Mouse (Mus musculus): ENCODE measurements at regions not wholly inside any gene's neighbourhood (a gene's known extent, or its start where the extent isn't known, plus 50 kb on each side); places are given as distances from the start of the nearest gene placed in this dataset.

- no peak overlapping the region for H3K4me2 ChIP-seq
- ATAC-seq (ENCODE audit: low FRiP score) (no peak), DNase-seq (ENCODE audit: low spot score, missing footprints) (no peak)
- H3K27ac ChIP-seq (ENCODE audit: low read depth, low read length): no peak overlapping the region
- no peaks in the 10 kb centered on the region for H3K9me3 ChIP-seq (ENCODE audit: control insufficient read depth, low read length)
- no peak overlapping the region for H3K9ac ChIP-seq (ENCODE audit: low read length)
- no peaks in the 10 kb centered on the region for H3K27me3 ChIP-seq (ENCODE audit: control insufficient read depth, insufficient read depth, low read length)
- H3K4me3 ChIP-seq (ENCODE audit: low read depth, low read length): no peak overlapping the region
- H3K36me3 ChIP-seq (ENCODE audit: control insufficient read depth, insufficient read depth, low read length): no peaks in the 10 kb centered on the region
- no peaks in the 10 kb centered on the region for H3K4me1 ChIP-seq (ENCODE audit: control insufficient read depth, insufficient read depth, low read length)
- 77% methylated on average over 4 of the region's 4 CpGs for WGBS
Observed at GRCm38 (mm10) chr14:78225677-78226076, 82.2 kb downstream of the Tnfsf11 start.

GRCm38 (mm10) chr14:78216229-78216963 lies 91.4 kb downstream of the Tnfsf11 start:
- Histone ChIP-seq H3K4me1 (ENCODE audit: control insufficient read depth, insufficient read depth, low read length) (no peaks in the 10 kb centered on the region), H3K9me3 (ENCODE audit: control insufficient read depth, low read length) (no peaks in the 10 kb centered on the region), H3K27me3 (ENCODE audit: control insufficient read depth, insufficient read depth, low read length) (no peaks in the 10 kb centered on the region), H3K4me2 (no peak overlapping the region), H3K36me3 (ENCODE audit: control insufficient read depth, insufficient read depth, low read length) (no peaks in the 10 kb centered on the region), H3K9ac (ENCODE audit: low read length) (no peak overlapping the region), H3K27ac (ENCODE audit: low read depth, low read length) (no peak overlapping the region), H3K4me3 (ENCODE audit: low read depth, low read length) (no peak overlapping the region)
- 0 out of 2 replicates have a peak, but pooled peaks have one; percentile 27 for ATAC-seq (ENCODE audit: low FRiP score)
- 60% methylated on average over 15 of the region's 15 CpGs for WGBS
- DNase-seq (ENCODE audit: low spot score, missing footprints): no peak

- no peaks in the 10 kb centered on the region for H3K4me1 ChIP-seq (ENCODE audit: control insufficient read depth, insufficient read depth, low read length)
- no peak overlapping the region for H3K27ac ChIP-seq (ENCODE audit: low read depth, low read length)
- no peak for ATAC-seq (ENCODE audit: low FRiP score)
- H3K4me2 ChIP-seq: no peak overlapping the region
- H3K9ac ChIP-seq (ENCODE audit: low read length): no peak overlapping the region
- no peaks in the 10 kb centered on the region for H3K9me3 ChIP-seq (ENCODE audit: control insufficient read depth, low read length)
- no peaks in the 10 kb centered on the region for H3K36me3 ChIP-seq (ENCODE audit: control insufficient read depth, insufficient read depth, low read length)
- no peaks in the 10 kb centered on the region for H3K27me3 ChIP-seq (ENCODE audit: control insufficient read depth, insufficient read depth, low read length)
- 90% methylated on average over 4 of the region's 4 CpGs for WGBS
- DNase-seq (ENCODE audit: low spot score, missing footprints): peak; percentile 66
- H3K4me3 ChIP-seq (ENCODE audit: low read depth, low read length): no peak overlapping the region
Observed at GRCm38 (mm10) chr14:78215491-78215890, 92.4 kb downstream of the Tnfsf11 start.

- H3K4me2 ChIP-seq: no peak overlapping the region
- H3K36me3 ChIP-seq (ENCODE audit: control insufficient read depth, insufficient read depth, low read length): no peaks in the 10 kb centered on the region
- H3K9ac ChIP-seq (ENCODE audit: low read length): no peak overlapping the region
- H3K9me3 ChIP-seq (ENCODE audit: control insufficient read depth, low read length): no peaks in the 10 kb centered on the region
- no peaks in the 10 kb centered on the region for H3K27me3 ChIP-seq (ENCODE audit: control insufficient read depth, insufficient read depth, low read length)
- ATAC-seq (ENCODE audit: low FRiP score) (no peak), DNase-seq (ENCODE audit: low spot score, missing footprints) (no peak)
- no peak overlapping the region for H3K4me3 ChIP-seq (ENCODE audit: low read depth, low read length)
- H3K27ac ChIP-seq (ENCODE audit: low read depth, low read length): no peak overlapping the region
- 91% methylated on average over 4 of the region's 4 CpGs for WGBS
- H3K4me1 ChIP-seq (ENCODE audit: control insufficient read depth, insufficient read depth, low read length): no peaks in the 10 kb centered on the region
Observed at GRCm38 (mm10) chr14:78204566-78204863, 103.3 kb downstream of the Tnfsf11 start.

- H3K9ac ChIP-seq (ENCODE audit: low read length): no peak overlapping the region
- ATAC-seq (ENCODE audit: low FRiP score) (no peak), DNase-seq (ENCODE audit: low spot score, missing footprints) (no peak)
- H3K27ac ChIP-seq (ENCODE audit: low read depth, low read length): no peak overlapping the region
- no peak overlapping the region for H3K4me3 ChIP-seq (ENCODE audit: low read depth, low read length)
- no peaks in the 10 kb centered on the region for H3K27me3 ChIP-seq (ENCODE audit: control insufficient read depth, insufficient read depth, low read length)
- H3K9me3 ChIP-seq (ENCODE audit: control insufficient read depth, low read length): no peaks in the 10 kb centered on the region
- no peak overlapping the region for H3K4me2 ChIP-seq
- H3K36me3 ChIP-seq (ENCODE audit: control insufficient read depth, insufficient read depth, low read length): no peaks in the 10 kb centered on the region
- WGBS: 81% methylated on average over 15 of the region's 15 CpGs
- H3K4me1 ChIP-seq (ENCODE audit: control insufficient read depth, insufficient read depth, low read length): no peaks in the 10 kb centered on the region
Observed at GRCm38 (mm10) chr14:78203726-78204565, 103.9 kb downstream of the Tnfsf11 start.

- H3K36me3 ChIP-seq (ENCODE audit: control insufficient read depth, insufficient read depth, low read length): no peaks in the 10 kb centered on the region
- WGBS: 81% methylated on average over 1 of the region's 1 CpGs
- DNase-seq (ENCODE audit: low spot score, missing footprints): no peak
- ATAC-seq (ENCODE audit: low FRiP score): no peak
- no peak overlapping the region for H3K4me2 ChIP-seq
- no peak overlapping the region for H3K27ac ChIP-seq (ENCODE audit: low read depth, low read length)
- H3K4me3 ChIP-seq (ENCODE audit: low read depth, low read length): no peak overlapping the region
- no peaks in the 10 kb centered on the region for H3K4me1 ChIP-seq (ENCODE audit: control insufficient read depth, insufficient read depth, low read length)
- H3K27me3 ChIP-seq (ENCODE audit: control insufficient read depth, insufficient read depth, low read length): no peaks in the 10 kb centered on the region
- no peaks in the 10 kb centered on the region for H3K9me3 ChIP-seq (ENCODE audit: control insufficient read depth, low read length)
- no peak overlapping the region for H3K9ac ChIP-seq (ENCODE audit: low read length)
Observed at GRCm38 (mm10) chr14:78202781-78203180, 105.1 kb downstream of the Tnfsf11 start.

- whole genome bisulfite sequencing: 73% methylated on average over 2 of the region's 2 CpGs
Observed at GRCm38 (mm10) chr14:78197483-78197882, 108.7 kb upstream of the Fam216b start.

GRCm38 (mm10) chr14:78179576-78179975 lies 90.8 kb upstream of the Fam216b start:
- Histone ChIP-seq H3K9ac (ENCODE audit: low read length) (no peak overlapping the region), H3K9me3 (ENCODE audit: control insufficient read depth, low read length) (no peaks in the 10 kb centered on the region), H3K27me3 (ENCODE audit: control insufficient read depth, insufficient read depth, low read length) (no peaks in the 10 kb centered on the region), H3K36me3 (ENCODE audit: control insufficient read depth, insufficient read depth, low read length) (no peaks in the 10 kb centered on the region), H3K4me2 (no peak overlapping the region), H3K4me1 (ENCODE audit: control insufficient read depth, insufficient read depth, low read length) (no peaks in the 10 kb centered on the region), H3K27ac (ENCODE audit: low read depth, low read length) (no peak overlapping the region), H3K4me3 (ENCODE audit: low read depth, low read length) (no peak overlapping the region)
- no peak for ATAC-seq (ENCODE audit: low FRiP score)
- DNase-seq (ENCODE audit: low spot score, missing footprints): peak; percentile 37
- 67% methylated on average over 6 of the region's 6 CpGs for WGBS

More at GRCm38 (mm10) chr14:78197483-78197882, 108.7 kb upstream of the Fam216b start:
- H3K27ac ChIP-seq (ENCODE audit: low read depth, low read length): no peak overlapping the region
- H3K4me1 ChIP-seq (ENCODE audit: control insufficient read depth, insufficient read depth, low read length): no peaks in the 10 kb centered on the region
- no peaks in the 10 kb centered on the region for H3K27me3 ChIP-seq (ENCODE audit: control insufficient read depth, insufficient read depth, low read length)
- H3K9me3 ChIP-seq (ENCODE audit: control insufficient read depth, low read length): no peaks in the 10 kb centered on the region
- no peak overlapping the region for H3K9ac ChIP-seq (ENCODE audit: low read length)
- no peak for ATAC-seq (ENCODE audit: low FRiP score)
- no peaks in the 10 kb centered on the region for H3K36me3 ChIP-seq (ENCODE audit: control insufficient read depth, insufficient read depth, low read length)
- no peak overlapping the region for H3K4me2 ChIP-seq
- no peak overlapping the region for H3K4me3 ChIP-seq (ENCODE audit: low read depth, low read length)
- DNase-seq (ENCODE audit: low spot score, missing footprints): peak; percentile 69

GRCm38 (mm10) chr14:78173451-78173850 lies 84.6 kb upstream of the Fam216b start:
- H3K9me3 ChIP-seq (ENCODE audit: control insufficient read depth, low read length): no peaks in the 10 kb centered on the region
- no peaks in the 10 kb centered on the region for H3K36me3 ChIP-seq (ENCODE audit: control insufficient read depth, insufficient read depth, low read length)
- DNase-seq (ENCODE audit: low spot score, missing footprints): no peak
- H3K4me1 ChIP-seq (ENCODE audit: control insufficient read depth, insufficient read depth, low read length): no peaks in the 10 kb centered on the region
- no peak overlapping the region for H3K9ac ChIP-seq (ENCODE audit: low read length)
- no peak overlapping the region for H3K27ac ChIP-seq (ENCODE audit: low read depth, low read length)
- no peaks in the 10 kb centered on the region for H3K27me3 ChIP-seq (ENCODE audit: control insufficient read depth, insufficient read depth, low read length)
- no peak overlapping the region for H3K4me2 ChIP-seq
- H3K4me3 ChIP-seq (ENCODE audit: low read depth, low read length): no peak overlapping the region
- WGBS: 81% methylated on average over 2 of the region's 2 CpGs
- ATAC-seq (ENCODE audit: low FRiP score): no peak
